Mouse (Mus musculus) midbrain, embryonic 15.5 days (tissue): Measurements from ENCODE around the gene Slc25a34. TPM values are rescaled to one million over a fixed set of nuclear protein-coding genes. Genes with fewer than 3 reads are reported as not detected.

ENCODE experiments used
- ATAC-seq: fragments of 200-750 bp; cut with Nextera tagmentation; replicated peaks from 2 replicates; pipeline ENCODE4 v1.8.0; 2017; ENCODE audit warnings: moderate TSS enrichment
- H3K27ac ChIP-seq: fragments of 300-500 bp; sonication (generic); 2 replicates; pipeline ENCODE4 v1.5.1; 2015; ENCODE audit warnings: mild to moderate bottlenecking, inconsistent platforms
- H3K27me3 ChIP-seq: fragments of 300-500 bp; sonication (generic); replicated peaks from 2 replicates; pipeline ENCODE4 v1.6.1; 2015; ENCODE audit warnings: inconsistent platforms
- H3K36me3 ChIP-seq: fragments of 300-500 bp; sonication (generic); replicated peaks from 2 replicates; pipeline ENCODE4 v1.6.1; 2015; ENCODE audit warnings: inconsistent platforms
- H3K4me1 ChIP-seq: fragments of 300-500 bp; sonication (generic); 2 replicates; pipeline ENCODE4 v1.6.1; 2015; ENCODE audit warnings: inconsistent platforms
- H3K4me2 ChIP-seq: fragments of 300-500 bp; sonication (generic); 2 replicates; pipeline ENCODE4 v1.6.1; 2015; ENCODE audit warnings: inconsistent platforms, mild to moderate bottlenecking, moderate library complexity
- H3K4me3 ChIP-seq: fragments of 300-500 bp; sonication (generic); 2 replicates; pipeline ENCODE4 v1.5.1; 2015; ENCODE audit warnings: mild to moderate bottlenecking, inconsistent platforms
- H3K9ac ChIP-seq: fragments of 300-500 bp; sonication (generic); 2 replicates; pipeline ENCODE4 v1.6.1; 2015; ENCODE audit warnings: mild to moderate bottlenecking, inconsistent platforms
- H3K9me3 ChIP-seq: fragments of 300-500 bp; sonication (generic); 2 replicates; pipeline ENCODE4 v1.6.1; 2016; ENCODE audit warnings: inconsistent platforms
- WGBS: fragments of 180-500 bp; shearing (Covaris S2); methylation state at CpG from one replicate; pipeline ENCODE4 v1.1.7; 2015; ENCODE audit warnings: mixed read lengths; 5-methylcytosine and 5-hydroxymethylcytosine counted together
- polyA plus RNA-seq: library from polyadenylated mRNA; unstranded; fragments of >200 nt; fragmentation: Nextera tagmentation; extraction: Ambion mirVana; gene quantifications from 2 replicates; pipeline ENCODE4 v1.2.1, GENCODE M21; 2015

Gene Slc25a34
- polyA plus RNA-seq, 1 experiment from 2014 or later: 0.26 TPM

GRCm38 (mm10) chr4:141655908-141656608 lies 32.4 kb upstream of the Slc25a34 start:
- Histone ChIP-seq H3K4me2 (no peak overlapping the region), H3K4me1 (peaks cover 2% of the 10 kb centered on the region; the same call in 1 of the 2 replicates), H3K27me3 (no peaks in the 10 kb centered on the region), H3K27ac (no peak overlapping the region), H3K36me3 (no peaks in the 10 kb centered on the region), H3K9ac (no peak overlapping the region), H3K9me3 (no peaks in the 10 kb centered on the region), H3K4me3 (no peak overlapping the region)
- no peak for ATAC-seq
- 91% methylated on average over 12 of the region's 12 CpGs for WGBS

GRCm38 (mm10) chr4:141654509-141654908 lies 30.9 kb upstream of the Slc25a34 start:
- Histone ChIP-seq H3K27me3 (no peaks in the 10 kb centered on the region), H3K4me3 (no peak overlapping the region), H3K9ac (no peak overlapping the region), H3K9me3 (no peaks in the 10 kb centered on the region), H3K27ac (peak overlapping the region; percentile 10; the same call in 1 of the 2 replicates), H3K4me2 (no peak overlapping the region), H3K4me1 (peaks cover 2% of the 10 kb centered on the region; the same call in 1 of the 2 replicates), H3K36me3 (no peaks in the 10 kb centered on the region)
- ATAC-seq: no peak
- WGBS: 94% methylated on average over 6 of the region's 6 CpGs

GRCm38 (mm10) chr4:141653813-141654212 lies 30.2 kb upstream of the Slc25a34 start:
- Histone ChIP-seq H3K9ac (no peak overlapping the region), H3K27ac (peak overlapping the region; percentile 10; the same call in 1 of the 2 replicates), H3K36me3 (no peaks in the 10 kb centered on the region), H3K4me3 (no peak overlapping the region), H3K4me2 (no peak overlapping the region), H3K27me3 (no peaks in the 10 kb centered on the region), H3K4me1 (peaks cover 2% of the 10 kb centered on the region; the same call in 1 of the 2 replicates), H3K9me3 (no peaks in the 10 kb centered on the region)
- 90% methylated on average over 13 of the region's 13 CpGs for WGBS
- no peak for ATAC-seq

- no peak overlapping the region for H3K9ac ChIP-seq
- H3K4me2 ChIP-seq: no peak overlapping the region
- no peak for ATAC-seq
- no peaks in the 10 kb centered on the region for H3K27me3 ChIP-seq
- no peaks in the 10 kb centered on the region for H3K36me3 ChIP-seq
- no peak overlapping the region for H3K4me3 ChIP-seq
- no peaks in the 10 kb centered on the region for H3K9me3 ChIP-seq
- WGBS: 94% methylated on average over 8 of the region's 8 CpGs
- H3K27ac ChIP-seq: no peak overlapping the region
- peaks cover 2% of the 10 kb centered on the region; the same call in 1 of the 2 replicates for H3K4me1 ChIP-seq
These were observed 29.4 kb upstream of the Slc25a34 start for GRCm38 (mm10) chr4:141653044-141653443.

- no peak for ATAC-seq
- no peak overlapping the region for H3K27ac ChIP-seq
- H3K9ac ChIP-seq: no peak overlapping the region
- H3K9me3 ChIP-seq: no peaks in the 10 kb centered on the region
- WGBS: 75% methylated on average over 10 of the region's 10 CpGs
- no peaks in the 10 kb centered on the region for H3K27me3 ChIP-seq
- no peaks in the 10 kb centered on the region for H3K4me1 ChIP-seq
- H3K4me3 ChIP-seq: no peak overlapping the region
- H3K36me3 ChIP-seq: no peaks in the 10 kb centered on the region
- no peak overlapping the region for H3K4me2 ChIP-seq
These were observed 28.3 kb upstream of the Slc25a34 start for GRCm38 (mm10) chr4:141651944-141652343.

GRCm38 (mm10) chr4:141651286-141651685 lies 27.7 kb upstream of the Slc25a34 start:
- Histone ChIP-seq H3K27ac (no peak overlapping the region), H3K27me3 (no peaks in the 10 kb centered on the region), H3K9me3 (no peaks in the 10 kb centered on the region), H3K4me2 (no peak overlapping the region), H3K9ac (no peak overlapping the region), H3K4me1 (no peaks in the 10 kb centered on the region), H3K36me3 (no peaks in the 10 kb centered on the region), H3K4me3 (no peak overlapping the region)
- ATAC-seq: no peak
- WGBS: 87% methylated on average over 6 of the region's 6 CpGs

- no peak overlapping the region for H3K9ac ChIP-seq
- no peaks in the 10 kb centered on the region for H3K9me3 ChIP-seq
- no peak overlapping the region for H3K4me2 ChIP-seq
- WGBS: 80% methylated on average over 6 of the region's 6 CpGs
- 0 out of 2 replicates have a peak, but pooled peaks cover under 1% of the 10 kb centered on the region for H3K4me1 ChIP-seq
- no peak overlapping the region; the same call in 1 of the 2 replicates for H3K27ac ChIP-seq
- H3K4me3 ChIP-seq: no peak overlapping the region
- no peak for ATAC-seq
- no peaks in the 10 kb centered on the region for H3K27me3 ChIP-seq
- no peaks in the 10 kb centered on the region for H3K36me3 ChIP-seq
These were observed 25.6 kb upstream of the Slc25a34 start for GRCm38 (mm10) chr4:141649244-141649643.

GRCm38 (mm10) chr4:141648262-141648661 lies 24.6 kb upstream of the Slc25a34 start:
- Histone ChIP-seq H3K27ac (no peak overlapping the region), H3K4me2 (no peak overlapping the region), H3K4me1 (peaks cover 7% of the 10 kb centered on the region; the same call in 1 of the 2 replicates), H3K27me3 (no peaks in the 10 kb centered on the region), H3K36me3 (no peaks in the 10 kb centered on the region), H3K9ac (no peak overlapping the region), H3K4me3 (no peak overlapping the region), H3K9me3 (no peaks in the 10 kb centered on the region)
- WGBS: 82% methylated on average over 5 of the region's 5 CpGs
- ATAC-seq: no peak

GRCm38 (mm10) chr4:141647187-141647586 lies 23.6 kb upstream of the Slc25a34 start:
- 88% methylated on average over 3 of the region's 3 CpGs for WGBS
- Histone ChIP-seq H3K4me1 (peaks cover 7% of the 10 kb centered on the region; the same call in 1 of the 2 replicates), H3K4me3 (no peak overlapping the region), H3K9me3 (no peaks in the 10 kb centered on the region), H3K27ac (no peak overlapping the region), H3K27me3 (no peaks in the 10 kb centered on the region), H3K36me3 (no peaks in the 10 kb centered on the region), H3K4me2 (no peak overlapping the region), H3K9ac (no peak overlapping the region)
- ATAC-seq: no peak

GRCm38 (mm10) chr4:141645988-141646387 lies 22.4 kb upstream of the Slc25a34 start:
- peaks cover 7% of the 10 kb centered on the region; the same call in 1 of the 2 replicates for H3K4me1 ChIP-seq
- peaks cover 7% of the 10 kb centered on the region; the same call in 1 of the 2 replicates for H3K36me3 ChIP-seq
- no peak overlapping the region for H3K4me3 ChIP-seq
- H3K27me3 ChIP-seq: no peaks in the 10 kb centered on the region
- ATAC-seq: no peak
- no peak overlapping the region for H3K27ac ChIP-seq
- no peak overlapping the region for H3K4me2 ChIP-seq
- no peaks in the 10 kb centered on the region for H3K9me3 ChIP-seq
- no peak overlapping the region for H3K9ac ChIP-seq
- WGBS: 94% methylated on average over 8 of the region's 8 CpGs

- Histone ChIP-seq H3K36me3 (peaks cover 7% of the 10 kb centered on the region; the same call in 1 of the 2 replicates), H3K9me3 (no peaks in the 10 kb centered on the region), H3K9ac (no peak overlapping the region), H3K27me3 (no peaks in the 10 kb centered on the region), H3K4me3 (no peak overlapping the region), H3K4me1 (peaks cover 7% of the 10 kb centered on the region; the same call in 1 of the 2 replicates), H3K27ac (peak overlapping the region; percentile 76), H3K4me2 (no peak overlapping the region)
- WGBS: 50% methylated on average over 7 of the region's 7 CpGs
- ATAC-seq: peak; percentile 70
These were observed 19.7 kb upstream of the Slc25a34 start for GRCm38 (mm10) chr4:141643118-141643855.

- Histone ChIP-seq H3K27me3 (no peaks in the 10 kb centered on the region), H3K4me3 (no peak overlapping the region), H3K4me2 (no peak overlapping the region), H3K27ac (0 out of 2 replicates have a peak overlapping the region, but pooled peaks have one; percentile 34), H3K9me3 (no peaks in the 10 kb centered on the region), H3K36me3 (peaks cover 13% of the 10 kb centered on the region), H3K9ac (no peak overlapping the region), H3K4me1 (peaks cover 7% of the 10 kb centered on the region; the same call in 1 of the 2 replicates)
- ATAC-seq: no peak
- WGBS: 92% methylated on average over 25 of the region's 25 CpGs
These were observed 18.6 kb upstream of the Slc25a34 start for GRCm38 (mm10) chr4:141641961-141642811.
